Mouse (Mus musculus): ENCODE measurements around the gene Ppp2r5a. TPM values are rescaled to one million over a fixed set of nuclear protein-coding genes. Genes with fewer than 3 reads are reported as not detected.

Gene Ppp2r5a
- polyA plus RNA-seq, 2 experiments, result 21.0 to 23.8 TPM

GRCm38 (mm10) chr1:191436647-191437046 lies 33.6 kb upstream of the Ppp2r5a start:
- no peaks in the 10 kb centered on the region for H3K36me3 ChIP-seq (replicated peaks; ENCODE audit: control insufficient read depth, insufficient read depth, low read depth)
- WGBS (ENCODE audit: insufficient replicate concordance), result 40% methylated on average over 3 of the region's 3 CpGs
- ATAC-seq (ENCODE audit: insufficient read depth) (no peak), DNase-seq (ENCODE audit: low read depth in 3 of 3, low spot score in 3 of 3) (no peak)
- no peaks in the 10 kb centered on the region for H3K9me3 ChIP-seq (ENCODE audit: control insufficient read depth, low read length)
- H3K27me3 ChIP-seq (ENCODE audit: control insufficient read depth, insufficient read depth, low read length), result no peaks in the 10 kb centered on the region
- H3K27ac ChIP-seq, result no peak overlapping the region
- TF ChIP-seq EP300 (IDR thresholded peaks at IDR 0.05; ENCODE audit: low read depth) (no peak), CTCF (IDR thresholded peaks at IDR 0.05; ENCODE audit: low read depth) (no peak)
- H3K4me2 ChIP-seq (ENCODE audit: low read depth), result no peak overlapping the region
- H3K4me1 ChIP-seq (replicated peaks; ENCODE audit: control insufficient read depth in 2 of 2, insufficient read depth in 2 of 2, low read length in 1 of 2), result peaks cover 0 to 3% of the 10 kb centered on the region in 2 experiments; a peak in 3 of 4 replicates
- H3K9ac ChIP-seq (replicated peaks), result no peak overlapping the region
- H3K4me3 ChIP-seq (ENCODE audit: insufficient read depth in 1 of 2, low read depth in 2 of 2, low read length in 2 of 2), result no peak overlapping the region

GRCm38 (mm10) chr1:191435359-191435758 lies 32.3 kb upstream of the Ppp2r5a start:
- Histone ChIP-seq H3K4me3 (ENCODE audit: insufficient read depth in 1 of 2, low read depth in 2 of 2, low read length in 2 of 2) (no peak overlapping the region), H3K27ac (no peak overlapping the region), H3K27me3 (ENCODE audit: control insufficient read depth, insufficient read depth, low read length) (no peaks in the 10 kb centered on the region), H3K9me3 (ENCODE audit: control insufficient read depth, low read length) (no peaks in the 10 kb centered on the region), H3K9ac (replicated peaks) (no peak overlapping the region), H3K4me2 (ENCODE audit: low read depth) (no peak overlapping the region), H3K36me3 (replicated peaks; ENCODE audit: control insufficient read depth, insufficient read depth, low read depth) (no peaks in the 10 kb centered on the region), H3K4me1 (replicated peaks; ENCODE audit: control insufficient read depth in 2 of 2, insufficient read depth in 2 of 2, low read length in 1 of 2) (peaks cover 0 to 3% of the 10 kb centered on the region in 2 experiments; a peak in 3 of 4 replicates)
- ATAC-seq (ENCODE audit: insufficient read depth) (no peak), DNase-seq (ENCODE audit: low read depth in 3 of 3, low spot score in 3 of 3) (no peak)
- TF ChIP-seq CTCF (IDR thresholded peaks at IDR 0.05; ENCODE audit: low read depth), result no peak
- TF ChIP-seq EP300 (IDR thresholded peaks at IDR 0.05; ENCODE audit: low read depth), result no peak
- 39% methylated on average over 1 of the region's 1 CpGs for WGBS (ENCODE audit: insufficient replicate concordance)

- H3K27ac ChIP-seq, result no peak overlapping the region
- H3K4me3 ChIP-seq (ENCODE audit: insufficient read depth in 1 of 2, low read depth in 2 of 2, low read length in 2 of 2), result peak overlapping the region in 1 of 2 experiments; percentile 6; a peak in 1 of 4 replicates
- no peaks in the 10 kb centered on the region for H3K9me3 ChIP-seq (ENCODE audit: control insufficient read depth, low read length)
- ATAC-seq (ENCODE audit: insufficient read depth) (no peak), DNase-seq (ENCODE audit: low read depth in 3 of 3, low spot score in 3 of 3) (no peak)
- WGBS (ENCODE audit: insufficient replicate concordance), result 23% methylated on average over 7 of the region's 7 CpGs
- no peak overlapping the region for H3K9ac ChIP-seq (replicated peaks)
- peaks cover 0 to 3% of the 10 kb centered on the region in 2 experiments; a peak in 3 of 4 replicates for H3K4me1 ChIP-seq (replicated peaks; ENCODE audit: control insufficient read depth in 2 of 2, insufficient read depth in 2 of 2, low read length in 1 of 2)
- H3K36me3 ChIP-seq (replicated peaks; ENCODE audit: control insufficient read depth, insufficient read depth, low read depth), result no peaks in the 10 kb centered on the region
- H3K27me3 ChIP-seq (ENCODE audit: control insufficient read depth, insufficient read depth, low read length), result no peaks in the 10 kb centered on the region
- TF ChIP-seq EP300 (IDR thresholded peaks at IDR 0.05; ENCODE audit: low read depth), result no peak
- TF ChIP-seq CTCF (IDR thresholded peaks at IDR 0.05; ENCODE audit: low read depth), result no peak
- peak overlapping the region; percentile 53 for H3K4me2 ChIP-seq (ENCODE audit: low read depth)
Measured at GRCm38 (mm10) chr1:191432531-191432930, 29.5 kb upstream of the Ppp2r5a start.

GRCm38 (mm10) chr1:191432023-191432422 lies 29.0 kb upstream of the Ppp2r5a start:
- peak overlapping the region; percentile 53 for H3K4me2 ChIP-seq (ENCODE audit: low read depth)
- WGBS (ENCODE audit: insufficient replicate concordance), result 22% methylated on average over 15 of the region's 15 CpGs
- no peak for ATAC-seq (ENCODE audit: insufficient read depth)
- peak overlapping the region; percentile 6; a peak in 2 of 4 replicates for H3K4me3 ChIP-seq (ENCODE audit: insufficient read depth in 1 of 2, low read depth in 2 of 2, low read length in 2 of 2)
- TF ChIP-seq EP300 (IDR thresholded peaks at IDR 0.05; ENCODE audit: low read depth) (no peak), CTCF (IDR thresholded peaks at IDR 0.05; ENCODE audit: low read depth) (no peak)
- H3K9me3 ChIP-seq (ENCODE audit: control insufficient read depth, low read length), result no peaks in the 10 kb centered on the region
- H3K9ac ChIP-seq (replicated peaks), result no peak overlapping the region
- peaks cover 0 to 3% of the 10 kb centered on the region in 2 experiments; a peak in 3 of 4 replicates for H3K4me1 ChIP-seq (replicated peaks; ENCODE audit: control insufficient read depth in 2 of 2, insufficient read depth in 2 of 2, low read length in 1 of 2)
- H3K27ac ChIP-seq, result no peak overlapping the region
- no peaks in the 10 kb centered on the region for H3K27me3 ChIP-seq (ENCODE audit: control insufficient read depth, insufficient read depth, low read length)
- no peak for DNase-seq (ENCODE audit: low read depth in 3 of 3, low spot score in 3 of 3)
- no peaks in the 10 kb centered on the region for H3K36me3 ChIP-seq (replicated peaks; ENCODE audit: control insufficient read depth, insufficient read depth, low read depth)

- H3K4me3 ChIP-seq (ENCODE audit: insufficient read depth in 1 of 2, low read depth in 2 of 2, low read length in 2 of 2), result no peak overlapping the region
- TF ChIP-seq CTCF (IDR thresholded peaks at IDR 0.05; ENCODE audit: low read depth), result no peak
- TF ChIP-seq EP300 (IDR thresholded peaks at IDR 0.05; ENCODE audit: low read depth), result no peak
- no peak overlapping the region for H3K4me2 ChIP-seq (ENCODE audit: low read depth)
- 59% methylated on average over 7 of the region's 7 CpGs for WGBS (ENCODE audit: insufficient replicate concordance)
- no peaks in the 10 kb centered on the region for H3K36me3 ChIP-seq (replicated peaks; ENCODE audit: control insufficient read depth, insufficient read depth, low read depth)
- no peaks in the 10 kb centered on the region for H3K9me3 ChIP-seq (ENCODE audit: control insufficient read depth, low read length)
- H3K27ac ChIP-seq, result no peak overlapping the region
- H3K9ac ChIP-seq (replicated peaks), result no peak overlapping the region
- ATAC-seq (ENCODE audit: insufficient read depth), result no peak
- no peaks in the 10 kb centered on the region for H3K27me3 ChIP-seq (ENCODE audit: control insufficient read depth, insufficient read depth, low read length)
- H3K4me1 ChIP-seq (replicated peaks; ENCODE audit: control insufficient read depth in 2 of 2, insufficient read depth in 2 of 2, low read length in 1 of 2), result peaks cover 0 to 6% of the 10 kb centered on the region in 2 experiments; a peak in 3 of 4 replicates
- no peak for DNase-seq (ENCODE audit: low read depth in 3 of 3, low spot score in 3 of 3)
Measured at GRCm38 (mm10) chr1:191430121-191430520, 27.0 kb upstream of the Ppp2r5a start.
